Mouse (Mus musculus): ENCODE results near the gene Jmjd7. TPM values are rescaled to one million over a fixed set of nuclear protein-coding genes. Genes with fewer than 3 reads are reported as not detected.

The Jmjd7 gene
- polyA plus RNA-seq (2015; fragmentation: Nextera tagmentation; extraction: Ambion mirVana): 17.0 and 17.7 TPM in 2 replicates

GRCm38 (mm10) chr2:120026984-120027949, at the start of gene Jmjd7, which contains the start of gene Gm28042:
Gene Jmjd7 (plus strand): TSS chr2:120027483.
Gene Gm28042 (plus strand): TSS chr2:120027493.
- Histone ChIP-seq H3K4me3 (ENCODE audit: low read length) (peak within 1 kb of the TSS; percentile 77), H3K4me2 (ENCODE audit: low read length) (peak within 1 kb of the TSS; percentile 82), H3K27me3 (replicated peaks; ENCODE audit: control insufficient read depth, insufficient read depth, low read length) (no peaks in the 10 kb centered on the region), H3K4me1 (ENCODE audit: control insufficient read depth, insufficient read depth, low read depth, low read length) (peaks cover 12% of the 10 kb centered on the region), H3K27ac (ENCODE audit: low read depth, low read length) (peak within 1 kb of the TSS; percentile 92), H3K9me3 (ENCODE audit: control insufficient read depth, low read length) (no peaks in the 10 kb centered on the region), H3K36me3 (ENCODE audit: control insufficient read depth, insufficient read depth, low read length) (peaks cover 22% of the 10 kb centered on the region), H3K9ac (ENCODE audit: low read depth, low read length) (peak within 1 kb of the TSS; percentile 85)
- ATAC-seq: peak; percentile 92
- WGBS: 5% methylated on average over 50 of the region's 50 CpGs

GRCm38 (mm10) chr2:119980343-119980986, 46.8 kb upstream of the Jmjd7 start:
- ATAC-seq: no peak

DNA sequence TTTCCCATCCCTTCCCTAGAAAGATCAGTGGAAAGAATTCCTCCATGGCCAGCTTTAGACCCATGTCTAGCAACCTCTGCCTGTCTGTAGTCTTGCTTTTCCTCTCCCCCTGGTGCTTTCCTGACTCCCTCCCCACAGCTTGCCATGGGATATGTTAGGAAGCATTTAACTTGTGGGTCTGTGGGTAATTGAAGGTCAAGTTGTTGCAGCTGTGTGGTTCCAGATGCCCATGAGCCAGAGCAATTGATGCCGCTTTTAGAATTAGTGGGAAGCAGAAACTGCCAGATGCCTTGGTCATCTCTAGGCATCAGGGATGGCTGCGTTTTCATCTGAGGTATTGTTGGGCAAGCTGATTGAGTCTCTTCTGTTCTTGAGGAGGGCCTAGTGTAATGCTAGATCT, 45.7 kb upstream of the Jmjd7 start:
- Histone ChIP-seq H3K4me2 (ENCODE audit: low read length) (no peak overlapping the region), H3K27ac (ENCODE audit: low read depth, low read length) (no peak overlapping the region), H3K4me1 (ENCODE audit: control insufficient read depth, insufficient read depth, low read depth, low read length) (0 out of 2 replicates have a peak, but pooled peaks cover 4% of the 10 kb centered on the region), H3K9ac (ENCODE audit: low read depth, low read length) (no peak overlapping the region), H3K4me3 (ENCODE audit: low read length) (no peak overlapping the region), H3K36me3 (ENCODE audit: control insufficient read depth, insufficient read depth, low read length) (no peaks in the 10 kb centered on the region), H3K9me3 (ENCODE audit: control insufficient read depth, low read length) (no peaks in the 10 kb centered on the region), H3K27me3 (replicated peaks; ENCODE audit: control insufficient read depth, insufficient read depth, low read length) (no peaks in the 10 kb centered on the region)
- ATAC-seq: no peak
- 78% methylated on average over 2 of the region's 2 CpGs for WGBS

More at GRCm38 (mm10) chr2:119980343-119980986, 46.8 kb upstream of the Jmjd7 start:
- Histone ChIP-seq H3K36me3 (ENCODE audit: control insufficient read depth, insufficient read depth, low read length) (no peaks in the 10 kb centered on the region), H3K27me3 (replicated peaks; ENCODE audit: control insufficient read depth, insufficient read depth, low read length) (no peaks in the 10 kb centered on the region), H3K9me3 (ENCODE audit: control insufficient read depth, low read length) (no peaks in the 10 kb centered on the region), H3K4me2 (ENCODE audit: low read length) (no peak overlapping the region), H3K27ac (ENCODE audit: low read depth, low read length) (no peak overlapping the region), H3K4me3 (ENCODE audit: low read length) (no peak overlapping the region), H3K4me1 (ENCODE audit: control insufficient read depth, insufficient read depth, low read depth, low read length) (0 out of 2 replicates have a peak, but pooled peaks cover 4% of the 10 kb centered on the region), H3K9ac (ENCODE audit: low read depth, low read length) (no peak overlapping the region)
- WGBS: 91% methylated on average over 7 of the region's 7 CpGs

GRCm38 (mm10) chr2:119985871-119986270, 41.4 kb upstream of the Jmjd7 start:
- Histone ChIP-seq H3K27ac (ENCODE audit: low read depth, low read length) (no peak overlapping the region), H3K36me3 (ENCODE audit: control insufficient read depth, insufficient read depth, low read length) (no peaks in the 10 kb centered on the region), H3K27me3 (replicated peaks; ENCODE audit: control insufficient read depth, insufficient read depth, low read length) (no peaks in the 10 kb centered on the region), H3K4me1 (ENCODE audit: control insufficient read depth, insufficient read depth, low read depth, low read length) (no peaks in the 10 kb centered on the region), H3K4me3 (ENCODE audit: low read length) (no peak overlapping the region), H3K4me2 (ENCODE audit: low read length) (no peak overlapping the region), H3K9ac (ENCODE audit: low read depth, low read length) (no peak overlapping the region), H3K9me3 (ENCODE audit: control insufficient read depth, low read length) (no peaks in the 10 kb centered on the region)
- no peak for ATAC-seq
- WGBS: 64% methylated on average over 8 of the region's 8 CpGs

DNA sequence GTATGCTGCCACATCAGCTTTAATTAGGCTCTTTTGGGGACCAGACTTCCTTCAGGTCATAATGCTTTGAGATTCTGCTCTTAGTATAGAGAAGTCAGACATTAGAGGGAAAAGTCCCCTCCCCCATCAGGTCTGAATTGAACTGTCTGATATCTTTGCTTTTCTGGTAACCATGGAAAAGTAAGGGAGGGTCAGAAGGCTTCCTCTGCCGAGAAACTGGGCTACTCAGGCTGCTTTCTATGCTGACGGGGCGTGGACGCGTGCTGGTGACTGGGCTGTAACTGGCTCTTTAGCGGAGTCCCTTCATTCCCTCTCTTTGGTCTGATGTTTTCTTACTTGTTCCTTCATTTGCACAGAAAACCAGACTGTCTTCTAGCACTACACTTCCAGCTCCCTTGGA, 40.9 kb upstream of the Jmjd7 start:
- no peak for ATAC-seq
- Histone ChIP-seq H3K4me2 (ENCODE audit: low read length) (no peak overlapping the region), H3K4me3 (ENCODE audit: low read length) (no peak overlapping the region), H3K4me1 (ENCODE audit: control insufficient read depth, insufficient read depth, low read depth, low read length) (no peaks in the 10 kb centered on the region), H3K9ac (ENCODE audit: low read depth, low read length) (no peak overlapping the region), H3K9me3 (ENCODE audit: control insufficient read depth, low read length) (no peaks in the 10 kb centered on the region), H3K27me3 (replicated peaks; ENCODE audit: control insufficient read depth, insufficient read depth, low read length) (no peaks in the 10 kb centered on the region), H3K36me3 (ENCODE audit: control insufficient read depth, insufficient read depth, low read length) (no peaks in the 10 kb centered on the region), H3K27ac (ENCODE audit: low read depth, low read length) (no peak overlapping the region)
- WGBS: 59% methylated on average over 6 of the region's 6 CpGs

- Histone ChIP-seq H3K9ac (ENCODE audit: low read depth, low read length) (no peak overlapping the region), H3K9me3 (ENCODE audit: control insufficient read depth, low read length) (no peaks in the 10 kb centered on the region), H3K4me1 (ENCODE audit: control insufficient read depth, insufficient read depth, low read depth, low read length) (no peaks in the 10 kb centered on the region), H3K4me2 (ENCODE audit: low read length) (no peak overlapping the region), H3K36me3 (ENCODE audit: control insufficient read depth, insufficient read depth, low read length) (no peaks in the 10 kb centered on the region), H3K27ac (ENCODE audit: low read depth, low read length) (no peak overlapping the region), H3K4me3 (ENCODE audit: low read length) (no peak overlapping the region), H3K27me3 (replicated peaks; ENCODE audit: control insufficient read depth, insufficient read depth, low read length) (no peaks in the 10 kb centered on the region)
- ATAC-seq: no peak
- 95% methylated on average over 2 of the region's 2 CpGs for WGBS
Observed at GRCm38 (mm10) chr2:119987441-119987840, 39.8 kb upstream of the Jmjd7 start.

- Histone ChIP-seq H3K27me3 (replicated peaks; ENCODE audit: control insufficient read depth, insufficient read depth, low read length) (no peaks in the 10 kb centered on the region), H3K9ac (ENCODE audit: low read depth, low read length) (no peak overlapping the region), H3K4me3 (ENCODE audit: low read length) (no peak overlapping the region), H3K36me3 (ENCODE audit: control insufficient read depth, insufficient read depth, low read length) (no peaks in the 10 kb centered on the region), H3K4me2 (ENCODE audit: low read length) (no peak overlapping the region), H3K9me3 (ENCODE audit: control insufficient read depth, low read length) (no peaks in the 10 kb centered on the region), H3K4me1 (ENCODE audit: control insufficient read depth, insufficient read depth, low read depth, low read length) (no peaks in the 10 kb centered on the region), H3K27ac (ENCODE audit: low read depth, low read length) (no peak overlapping the region)
- ATAC-seq: no peak
- WGBS: 95% methylated on average over 4 of the region's 4 CpGs
Observed at GRCm38 (mm10) chr2:119988952-119989351, 38.3 kb upstream of the Jmjd7 start.

- Histone ChIP-seq H3K27me3 (replicated peaks; ENCODE audit: control insufficient read depth, insufficient read depth, low read length) (no peaks in the 10 kb centered on the region), H3K27ac (ENCODE audit: low read depth, low read length) (no peak overlapping the region), H3K9ac (ENCODE audit: low read depth, low read length) (no peak overlapping the region), H3K9me3 (ENCODE audit: control insufficient read depth, low read length) (no peaks in the 10 kb centered on the region), H3K4me2 (ENCODE audit: low read length) (no peak overlapping the region), H3K4me3 (ENCODE audit: low read length) (no peak overlapping the region), H3K36me3 (ENCODE audit: control insufficient read depth, insufficient read depth, low read length) (no peaks in the 10 kb centered on the region), H3K4me1 (ENCODE audit: control insufficient read depth, insufficient read depth, low read depth, low read length) (peaks cover 4% of the 10 kb centered on the region)
- 87% methylated on average over 6 of the region's 6 CpGs for WGBS
- ATAC-seq: no peak
Observed at GRCm38 (mm10) chr2:119990881-119991280, 36.4 kb upstream of the Jmjd7 start.

GRCm38 (mm10) chr2:119992349-119992748, 34.9 kb upstream of the Jmjd7 start:
- Histone ChIP-seq H3K9me3 (ENCODE audit: control insufficient read depth, low read length) (no peaks in the 10 kb centered on the region), H3K4me3 (ENCODE audit: low read length) (no peak overlapping the region), H3K27ac (ENCODE audit: low read depth, low read length) (no peak overlapping the region), H3K4me2 (ENCODE audit: low read length) (no peak overlapping the region), H3K9ac (ENCODE audit: low read depth, low read length) (no peak overlapping the region), H3K4me1 (ENCODE audit: control insufficient read depth, insufficient read depth, low read depth, low read length) (peaks cover 4% of the 10 kb centered on the region), H3K27me3 (replicated peaks; ENCODE audit: control insufficient read depth, insufficient read depth, low read length) (no peaks in the 10 kb centered on the region), H3K36me3 (ENCODE audit: control insufficient read depth, insufficient read depth, low read length) (no peaks in the 10 kb centered on the region)
- 85% methylated on average over 2 of the region's 2 CpGs for WGBS
- no peak for ATAC-seq

Data from hindbrain, embryonic 16.5 days (tissue).